Mouse (Mus musculus): Measurements from ENCODE around the gene Hoxa2.

Hoxa2 gene

DNA sequence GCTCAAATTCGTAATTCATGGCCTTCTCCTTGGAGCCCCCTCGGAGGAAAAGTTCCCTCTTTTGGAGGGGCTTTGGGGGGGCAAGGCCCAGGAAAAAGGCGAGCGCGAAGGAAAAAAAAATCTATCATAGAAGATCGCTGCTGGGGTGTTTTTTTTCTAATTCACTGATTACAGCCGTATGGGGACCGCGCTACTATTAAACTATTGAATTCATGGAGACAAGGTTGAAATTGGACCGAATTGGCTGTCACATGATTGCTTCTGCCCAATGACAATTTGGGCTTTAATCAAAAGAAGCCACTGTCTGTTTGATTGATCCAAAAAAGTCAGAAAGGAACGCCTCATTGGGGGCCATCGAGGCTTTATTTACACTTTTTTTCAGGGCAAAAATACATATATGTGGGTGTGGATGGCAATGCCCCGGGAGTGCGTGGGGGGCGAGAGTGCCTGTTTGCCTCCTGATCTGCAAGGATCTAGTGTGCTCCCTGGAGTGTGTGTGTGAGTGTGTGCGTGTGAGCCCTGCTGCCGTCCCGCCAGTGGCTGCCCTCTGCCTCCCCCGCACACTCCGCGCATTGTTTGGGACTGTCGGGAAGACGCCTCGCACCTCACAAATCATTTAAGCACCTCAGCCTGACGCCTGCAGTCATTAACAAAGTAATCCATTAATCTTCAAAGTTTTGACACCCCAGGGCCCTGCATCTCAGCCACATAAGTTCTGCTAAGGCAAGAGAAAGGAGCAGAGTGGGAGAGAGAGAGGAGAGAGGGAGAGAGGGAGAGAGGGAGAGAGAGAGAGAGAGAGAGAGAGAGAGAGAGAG lies at the start of gene Hoxa2:
Gene Hoxa2 (minus strand): TSS at position 206 of the 815 bp plus-strand sequence.
- DNase-seq: no peak

DNA sequence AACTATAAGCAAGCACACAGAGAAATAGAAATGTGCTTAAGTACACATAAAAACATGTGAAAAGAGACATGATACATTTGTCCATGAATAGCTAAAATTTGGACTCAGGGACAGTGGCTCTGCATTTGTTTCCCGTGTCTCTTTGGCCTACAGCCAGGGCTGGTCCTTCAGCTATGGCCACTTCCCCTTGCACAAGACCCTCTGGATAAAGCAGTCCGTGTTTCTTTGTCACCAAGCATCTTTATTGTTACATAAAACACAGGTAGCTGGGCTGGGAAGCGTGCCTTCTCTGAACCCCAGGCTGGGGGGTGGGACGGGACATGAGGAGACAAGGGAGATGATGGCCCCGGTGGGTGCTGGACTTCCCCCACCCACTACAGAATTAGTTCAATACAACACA lies 49.6 kb upstream of the Hoxa2 start:
- no peak for DNase-seq

DNA sequence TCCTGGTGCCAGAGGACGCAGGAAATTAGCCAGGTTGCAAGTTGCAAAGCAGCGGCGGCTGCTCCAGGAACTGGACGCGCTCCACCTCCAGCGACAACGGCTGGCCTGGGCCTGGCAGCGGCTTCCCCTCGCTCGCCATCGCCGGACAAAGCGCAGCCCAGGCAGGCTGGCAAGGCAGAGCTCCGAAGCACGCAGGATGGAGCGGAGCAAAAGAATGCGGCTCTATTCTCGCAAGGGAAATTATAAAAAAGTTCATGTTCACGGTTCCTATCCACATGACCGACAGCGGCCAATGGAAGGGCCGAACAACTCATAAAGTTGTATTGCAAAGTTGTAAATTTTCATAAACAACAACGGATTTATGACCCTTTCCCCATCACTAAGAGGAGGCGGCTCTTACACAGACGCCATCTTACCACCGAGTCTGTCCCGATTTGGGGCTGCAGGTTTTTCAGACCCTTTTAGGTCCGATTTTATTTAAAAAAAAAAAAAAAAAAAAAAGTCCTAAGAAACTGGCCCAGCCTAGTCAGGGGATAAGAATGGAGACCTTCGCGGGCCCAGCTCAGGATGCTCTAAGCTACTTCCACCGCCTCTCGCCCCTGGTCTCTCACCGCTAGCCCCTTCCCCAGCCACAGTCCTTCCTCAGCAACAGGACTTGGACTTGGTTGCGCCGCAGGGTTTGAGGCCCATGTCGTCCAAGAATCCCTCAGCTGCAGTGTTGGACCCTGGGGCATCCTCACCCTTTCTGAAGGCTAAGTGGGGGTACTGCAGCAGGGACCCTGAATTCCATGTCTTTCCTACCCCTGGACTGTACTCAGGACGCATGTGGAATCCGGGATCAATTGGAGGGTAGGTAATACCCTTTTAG lies 48.7 kb upstream of the Hoxa2 start, which contains the start of the genes Hoxa3 and Gm28308:
Gene Hoxa3 (minus strand): TSS at position 218 of the 868 bp plus-strand sequence.
Gene Gm28308 (minus strand): TSS at position 221 of the 868 bp plus-strand sequence.
- DNase-seq: no peak

DNA sequence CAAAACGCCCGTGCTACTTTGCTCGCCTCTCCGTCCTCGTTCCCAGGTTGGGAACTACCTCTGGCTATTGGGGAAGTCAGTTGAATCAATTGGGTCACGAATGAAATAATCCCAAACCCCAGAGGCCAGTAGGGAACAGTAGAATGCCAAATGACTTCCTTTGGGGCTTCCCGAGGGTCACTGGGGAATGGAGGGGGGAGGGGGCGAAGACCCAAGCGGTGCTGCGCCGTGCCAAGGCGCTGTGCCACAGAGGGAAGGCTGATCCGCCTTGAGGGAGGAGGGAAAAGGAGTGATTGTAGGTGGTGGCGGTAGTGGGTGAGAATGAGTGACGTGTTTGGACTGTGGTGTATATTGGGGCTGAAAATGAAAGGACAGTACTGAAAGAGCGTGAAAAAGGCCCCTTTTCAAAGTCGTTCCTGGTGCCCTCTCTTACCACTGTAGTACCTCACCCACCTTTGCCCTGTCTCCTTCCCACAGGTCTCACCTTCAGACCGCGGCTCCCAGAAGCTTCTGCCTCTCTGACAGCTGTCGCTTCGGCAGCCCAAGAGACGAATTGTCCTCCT lies 48.0 kb upstream of the Hoxa2 start:
- no peak for DNase-seq

DNA sequence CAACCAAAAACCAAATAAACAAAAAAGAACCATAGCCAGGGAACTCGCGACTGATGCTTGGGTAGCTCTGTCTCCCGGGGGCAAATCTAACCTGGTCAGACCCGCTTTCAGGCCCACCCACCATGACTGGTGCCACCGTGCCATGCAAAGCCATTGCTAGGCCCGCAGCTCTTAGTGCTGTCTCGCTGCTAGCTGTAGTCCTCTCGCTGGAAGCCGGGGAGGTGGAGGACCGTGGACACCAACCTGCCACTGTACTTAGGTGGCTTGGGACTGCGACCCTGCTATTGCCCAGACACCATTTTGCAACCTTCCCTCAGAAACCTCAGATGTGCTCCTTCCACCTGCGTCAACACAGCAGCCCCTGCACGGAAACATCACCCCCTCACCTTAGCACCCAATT lies 47.3 kb upstream of the Hoxa2 start:
- DNase-seq: no peak

DNA sequence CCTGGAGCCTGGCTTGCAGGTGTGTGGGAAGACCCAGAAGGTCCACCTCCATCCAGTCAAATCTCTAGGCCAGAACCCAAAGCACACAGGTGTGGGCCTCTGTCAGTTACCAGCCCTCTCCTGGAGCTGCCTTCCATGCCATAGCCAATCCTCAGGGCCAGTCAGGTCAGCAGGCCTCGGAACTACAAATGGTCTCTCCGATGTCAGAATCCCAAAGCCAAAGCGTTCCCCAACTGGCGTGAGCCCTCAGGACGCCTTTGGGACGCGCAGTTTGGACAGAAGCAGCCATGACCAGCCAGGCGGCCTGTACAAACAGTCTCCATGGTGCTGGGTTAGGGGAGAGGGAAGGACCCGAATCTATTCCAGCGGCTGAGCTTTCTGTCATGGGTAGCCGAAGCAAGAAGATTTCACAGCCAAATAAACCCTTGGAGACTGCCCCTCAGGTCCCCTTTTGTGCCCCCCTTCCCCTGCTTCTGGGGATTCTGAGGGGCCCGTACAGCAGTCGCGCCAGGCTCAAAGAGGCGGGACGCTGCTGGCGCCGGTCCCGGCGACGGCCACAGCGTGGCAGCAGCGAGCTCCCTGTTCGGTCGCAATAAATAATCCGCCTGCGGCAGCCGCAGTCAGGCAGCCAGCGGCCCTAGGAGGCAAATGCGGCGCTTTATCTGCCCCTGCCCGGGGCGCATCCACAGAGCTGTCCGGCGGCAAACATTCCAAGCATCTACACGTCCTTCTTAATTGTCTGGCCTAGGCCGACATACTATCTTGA lies 46.7 kb upstream of the Hoxa2 start:
- peak; percentile 87 for DNase-seq

DNA sequence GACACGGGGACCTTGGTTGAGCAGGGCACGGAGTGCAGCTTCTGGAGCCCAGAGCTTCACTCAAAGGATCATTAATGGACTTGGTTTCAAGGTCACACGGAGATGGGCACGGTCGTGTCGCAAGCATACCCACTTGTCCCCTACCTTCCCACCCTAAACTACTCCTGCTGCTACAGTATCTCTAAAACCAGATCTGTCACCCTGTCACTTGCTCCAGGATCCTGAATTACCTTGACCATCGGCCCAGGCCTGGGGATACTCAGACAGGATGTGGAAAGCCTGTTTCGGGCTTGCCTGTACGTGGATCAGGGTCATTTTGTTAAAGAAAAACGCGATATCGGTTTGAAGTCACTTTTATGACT lies 45.0 kb upstream of the Hoxa2 start:
- no peak for DNase-seq

DNA sequence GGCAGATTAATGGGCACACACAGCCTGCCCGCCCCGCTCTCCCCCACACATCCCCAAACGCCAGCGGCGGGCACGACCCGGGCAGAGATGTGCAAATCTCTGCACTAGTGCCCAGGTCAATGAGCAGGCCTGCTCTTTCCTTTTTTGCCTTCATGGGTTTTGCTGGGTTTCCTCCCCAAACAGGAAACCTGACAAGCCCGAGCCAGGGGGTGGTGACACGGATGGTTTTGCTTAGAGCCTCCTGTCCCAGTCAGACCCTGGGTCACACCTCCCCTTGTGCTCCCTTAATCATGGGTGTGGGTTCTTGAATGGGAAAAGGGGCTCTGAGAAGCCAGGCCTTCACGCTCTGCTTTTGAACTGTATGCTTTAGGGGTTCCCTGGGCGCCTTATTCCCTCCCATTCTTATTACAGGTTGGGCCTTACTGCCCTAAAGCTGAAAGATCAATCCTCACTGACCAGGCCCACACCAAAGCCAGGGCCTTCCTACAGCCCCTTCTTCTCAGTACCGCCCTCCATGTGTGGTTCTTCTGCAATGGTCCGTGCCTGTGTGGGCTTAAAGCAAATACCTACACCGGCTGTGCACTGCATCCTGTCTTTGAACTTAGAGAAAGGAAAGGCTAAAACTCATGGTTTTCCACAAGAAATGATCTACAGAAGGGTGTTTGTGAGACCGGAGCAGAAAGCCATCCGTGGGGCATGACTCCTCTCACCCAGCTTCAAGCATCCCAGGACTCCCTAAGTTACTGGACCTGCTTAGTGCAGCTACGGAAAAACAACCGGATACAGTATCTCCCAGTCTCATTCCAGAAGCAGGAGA lies 44.4 kb upstream of the Hoxa2 start:
- no peak for DNase-seq

DNA sequence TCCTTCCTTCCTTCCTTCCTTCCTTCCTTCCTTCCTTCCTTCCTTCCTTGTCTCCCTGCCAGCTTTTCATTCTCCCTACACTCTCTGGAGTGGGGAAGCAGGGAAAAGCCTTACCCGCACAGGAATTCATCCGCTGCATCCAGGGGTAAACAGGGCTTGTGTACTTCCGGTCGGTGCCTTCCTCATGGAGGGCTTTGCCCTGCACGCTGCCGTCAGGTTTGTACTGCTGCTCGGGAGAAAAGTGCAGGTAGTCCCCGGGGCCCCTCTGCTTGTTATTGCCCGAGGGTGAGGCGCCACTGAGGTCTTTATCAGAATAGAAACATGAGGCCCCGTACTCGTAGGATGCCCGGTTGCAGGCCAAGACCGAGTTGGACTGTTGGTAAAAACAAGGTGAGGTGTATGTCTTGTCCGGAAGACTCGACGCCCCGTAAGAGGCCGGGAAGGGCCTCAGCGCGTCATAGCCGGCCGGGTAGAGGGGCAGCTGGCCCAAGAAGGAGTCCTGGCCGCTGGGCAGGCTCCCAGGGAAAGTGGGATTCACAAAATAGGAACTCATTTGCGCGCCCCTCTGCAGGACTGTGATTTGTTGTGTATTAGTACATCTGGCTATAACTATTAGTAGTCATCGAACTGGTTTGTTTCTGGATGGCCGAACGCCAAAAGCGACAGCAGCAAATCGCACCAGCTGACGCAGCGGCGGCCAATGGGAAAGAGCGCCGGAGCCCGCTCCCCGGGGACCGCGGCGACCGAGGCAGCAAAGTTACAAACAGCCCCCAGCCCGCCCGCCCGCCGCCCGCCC lies 43.6 kb upstream of the Hoxa2 start, which contains the start of gene Hoxa6:
Gene Hoxa6 (minus strand): TSS at position 651 of the 796 bp plus-strand sequence.
- no peak for DNase-seq

DNA sequence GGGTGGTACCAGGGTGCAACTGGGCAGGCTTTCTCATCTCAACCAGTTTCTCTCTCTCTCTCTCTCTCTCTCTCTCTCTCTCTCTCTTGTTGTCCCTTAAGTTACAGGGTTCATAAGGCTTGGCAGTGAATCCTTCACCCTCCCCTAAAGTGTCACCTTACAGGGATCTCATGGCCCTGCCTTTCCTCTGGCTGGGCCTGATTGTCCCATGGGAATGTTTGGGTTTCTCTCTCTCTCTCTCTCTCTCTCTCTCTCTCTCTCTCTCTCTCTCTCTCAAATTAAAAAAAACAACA lies 43.0 kb upstream of the Hoxa2 start:
- no peak for DNase-seq

DNA sequence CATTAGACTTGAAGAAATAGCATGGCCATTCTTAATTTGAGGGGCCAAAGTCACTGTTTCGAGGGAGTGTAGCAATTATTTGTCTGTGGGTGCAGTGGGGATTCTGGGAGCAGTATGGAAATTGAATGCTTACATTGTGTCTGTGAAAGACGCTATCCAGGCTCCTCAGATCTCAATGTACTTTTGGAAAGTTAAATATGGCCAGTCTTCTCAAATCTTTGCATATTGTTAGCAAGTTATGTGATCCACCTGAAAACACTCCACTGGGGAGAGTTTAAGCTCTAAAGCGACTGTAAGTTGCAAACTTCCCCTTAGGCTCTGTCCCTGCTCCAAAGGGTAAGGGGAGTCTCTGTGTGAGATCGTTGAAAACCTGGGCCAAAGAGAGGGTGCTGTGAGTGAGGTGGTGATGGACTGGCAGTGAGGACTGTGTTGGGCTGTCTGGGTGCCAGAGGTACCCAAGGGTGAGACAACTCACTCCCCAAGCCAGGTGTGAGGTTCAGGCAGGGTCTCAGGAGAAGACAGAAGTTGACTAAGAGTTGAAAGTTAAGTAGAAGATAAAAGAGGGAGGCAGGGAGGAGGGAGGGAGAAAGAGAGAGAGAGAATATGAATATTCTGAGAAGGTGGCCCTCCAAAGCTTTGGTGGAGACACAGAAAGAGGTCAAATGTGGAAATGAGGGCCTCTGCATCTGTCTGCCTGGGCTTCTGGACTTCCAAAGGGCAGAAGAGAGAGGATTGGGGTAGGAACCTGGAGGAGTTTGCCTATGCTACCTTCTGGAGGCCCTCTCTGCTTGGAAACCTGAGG lies 42.5 kb upstream of the Hoxa2 start:
- DNase-seq: no peak

DNA sequence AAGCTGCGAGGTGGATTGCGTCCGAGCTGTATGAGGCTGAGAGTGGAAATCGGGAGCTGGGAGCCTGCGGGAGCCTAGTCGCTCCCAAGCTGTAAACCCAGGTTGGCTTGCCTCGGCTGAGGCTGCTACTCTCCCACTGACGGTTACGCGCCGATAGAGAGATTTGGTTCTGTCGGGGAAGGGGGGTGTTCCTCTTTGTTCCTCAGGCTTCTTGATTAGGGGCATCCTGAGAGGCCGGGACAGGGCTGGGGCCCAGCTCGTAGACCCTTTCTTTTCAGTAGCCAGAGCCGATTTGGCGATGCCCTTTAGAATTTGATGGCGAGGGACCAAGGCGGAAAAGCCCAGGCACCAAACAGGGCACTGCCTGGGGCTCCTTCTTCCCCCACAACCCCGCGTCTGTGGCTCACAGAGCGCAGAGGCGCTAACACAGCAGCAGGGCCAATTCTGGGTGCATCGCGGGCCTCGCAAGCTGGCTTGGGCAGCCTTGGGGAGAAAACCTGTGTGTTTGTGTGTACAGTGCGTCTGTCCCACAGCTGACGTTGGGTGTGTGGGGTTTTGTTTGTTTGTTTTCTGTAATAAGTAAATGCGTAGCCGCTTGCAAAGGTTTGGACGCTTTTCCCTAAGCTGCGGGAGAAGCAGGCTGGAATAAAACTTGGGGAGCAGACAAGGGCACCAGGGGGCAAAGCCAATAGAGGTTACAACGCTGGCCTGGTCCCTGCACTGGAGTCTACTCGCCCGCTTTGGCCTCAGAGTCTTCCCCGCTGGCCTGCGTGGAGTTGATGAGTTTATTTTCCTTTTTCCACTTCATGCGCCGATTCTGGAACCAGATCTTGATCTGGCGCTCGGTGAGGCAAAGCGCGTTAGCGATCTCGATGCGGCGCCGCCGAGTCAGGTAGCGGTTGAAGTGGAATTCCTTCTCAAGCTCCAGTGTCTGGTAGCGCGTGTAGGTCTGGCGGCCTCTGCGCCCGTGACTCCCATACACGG lies 41.3 kb upstream of the Hoxa2 start:
- no peak for DNase-seq

DNA sequence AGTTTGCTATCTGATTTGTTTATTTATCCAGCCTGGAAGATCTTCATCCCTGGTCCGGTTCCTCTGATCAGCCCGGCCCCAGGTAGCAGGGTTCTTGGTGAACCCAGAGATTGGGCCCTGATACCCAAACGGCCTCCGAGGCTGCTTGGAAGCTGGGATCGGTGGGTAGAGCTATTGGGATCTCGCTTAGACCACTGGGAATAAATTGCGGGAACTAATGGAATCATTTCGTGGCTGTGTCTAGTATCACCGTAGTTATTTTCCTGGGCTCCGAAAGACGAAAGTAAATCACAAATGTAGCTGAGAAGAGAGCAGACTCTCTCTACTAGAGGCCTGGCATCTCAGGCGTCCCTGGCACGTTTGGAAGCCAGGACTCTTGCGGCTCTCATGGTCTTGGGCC lies 40.6 kb upstream of the Hoxa2 start:
- no peak for DNase-seq

DNA sequence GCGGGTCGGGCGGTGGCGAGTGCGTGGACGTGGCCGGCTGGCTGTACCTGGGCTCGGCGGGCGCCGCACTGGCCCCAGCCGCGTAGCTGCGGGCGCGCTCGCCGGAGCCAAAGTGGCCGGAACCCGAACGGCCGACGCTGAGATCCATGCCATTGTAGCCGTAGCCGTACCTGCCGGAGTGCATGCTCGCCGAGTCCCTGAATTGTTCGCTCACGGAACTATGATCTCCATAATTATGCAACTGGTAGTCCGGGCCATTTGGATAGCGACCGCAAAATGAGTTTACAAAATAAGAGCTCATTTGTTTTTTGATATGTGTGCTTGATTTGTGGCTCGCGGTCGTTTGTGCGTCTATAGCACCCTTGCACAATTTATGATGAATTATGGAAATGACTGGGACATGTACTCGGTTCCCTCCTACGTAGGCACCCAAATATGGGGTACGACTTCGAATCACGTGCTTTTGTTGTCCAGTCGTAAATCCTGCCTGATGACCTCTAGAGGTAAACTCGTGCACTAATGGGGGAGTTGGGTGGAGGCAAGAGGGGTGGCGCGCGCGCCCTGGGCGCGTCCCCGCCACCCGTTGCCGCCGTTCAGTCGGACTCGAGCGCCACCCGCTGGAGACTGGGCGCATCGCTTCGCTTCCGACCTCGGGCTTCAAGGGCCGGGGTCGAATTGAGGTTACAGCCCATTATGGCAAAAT lies 39.6 kb upstream of the Hoxa2 start, which contains the start of gene Hoxa5:
Gene Hoxa5 (minus strand): TSS at position 538 of the 703 bp plus-strand sequence.
- no peak for DNase-seq

DNA sequence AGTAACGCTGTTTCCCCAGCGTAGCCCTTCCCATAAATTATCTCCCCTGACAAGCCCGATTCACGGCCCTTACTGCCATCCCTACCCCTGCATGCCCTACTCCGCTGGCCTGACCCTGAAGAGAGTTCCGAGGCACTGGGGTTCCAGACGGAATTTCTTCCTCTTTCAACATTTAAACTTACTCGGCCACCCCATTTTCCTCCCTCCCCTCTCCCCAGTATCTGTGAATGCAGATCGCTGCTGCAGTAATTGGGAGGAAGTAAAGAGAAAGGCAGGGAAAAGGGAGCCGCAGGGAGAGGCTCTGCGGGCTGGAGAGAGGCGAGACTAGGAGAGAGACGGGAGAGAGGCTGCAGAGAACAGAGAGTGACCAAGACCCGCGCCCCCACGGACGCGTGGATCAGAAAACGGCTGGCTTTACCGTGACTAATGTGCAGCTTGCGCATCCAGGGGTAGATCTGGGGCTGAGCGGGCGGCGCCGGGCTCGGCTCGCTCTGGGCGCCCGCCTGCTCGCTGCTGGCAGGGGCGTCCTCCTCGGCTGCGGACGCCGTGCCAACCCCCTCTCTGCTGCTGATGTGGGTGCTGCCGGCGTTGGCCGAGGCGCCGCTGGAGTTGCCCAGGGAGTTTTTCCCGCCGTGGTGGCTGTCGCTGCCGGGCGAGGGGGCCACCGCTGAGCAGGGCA lies 38.9 kb upstream of the Hoxa2 start:
- no peak for DNase-seq

DNA sequence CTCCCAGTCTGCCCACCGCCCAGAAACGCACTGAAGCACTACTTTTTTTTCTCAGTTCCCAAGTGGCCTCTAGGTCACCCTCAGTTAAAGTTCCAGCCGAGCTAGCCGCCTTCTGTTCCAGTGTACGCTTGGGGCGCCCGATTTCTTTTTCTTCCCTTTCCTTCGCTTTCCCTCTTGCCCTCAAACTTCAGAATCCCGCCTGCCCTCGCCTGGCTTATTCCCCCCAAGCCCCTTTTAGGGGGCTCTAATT lies 38.4 kb upstream of the Hoxa2 start:
- DNase-seq: no peak

DNA sequence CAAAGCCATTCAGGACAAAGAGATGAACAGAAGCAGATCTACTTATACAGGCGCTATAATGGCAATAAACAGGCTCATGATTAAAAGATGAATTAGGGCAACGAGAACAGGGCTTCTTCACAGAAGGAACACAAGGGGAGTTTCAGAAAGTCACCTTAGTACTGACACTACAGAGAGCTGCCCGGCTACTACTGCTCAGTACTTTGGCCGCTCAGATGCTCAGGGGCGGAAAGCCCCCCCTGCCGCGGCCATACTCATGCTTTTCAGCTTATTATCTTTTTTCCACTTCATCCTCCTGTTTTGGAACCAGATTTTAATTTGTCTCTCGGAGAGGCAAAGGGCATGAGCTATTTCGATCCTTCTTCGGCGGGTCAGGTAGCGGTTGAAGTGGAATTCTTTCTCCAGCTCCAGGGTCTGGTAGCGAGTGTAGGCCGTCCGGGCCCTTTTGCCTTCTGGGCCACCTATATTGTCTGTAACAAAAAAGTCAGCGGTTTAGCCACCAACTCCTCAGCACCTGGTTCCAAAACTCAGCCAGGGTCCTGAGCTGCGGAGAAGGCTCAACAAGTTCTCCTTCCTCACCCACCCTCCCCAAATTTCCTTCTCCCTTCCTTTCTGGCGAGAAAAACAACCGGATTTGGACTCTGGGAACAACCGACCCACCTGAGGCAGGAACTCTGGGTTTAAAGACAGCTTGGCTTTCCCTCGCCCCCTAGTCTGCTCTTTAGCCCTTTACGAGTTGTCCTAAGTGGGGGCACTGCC lies 37.9 kb upstream of the Hoxa2 start:
- no peak for DNase-seq

Data from thymus, postnatal 4 days (tissue).